Mouse (Mus musculus): ENCODE results near the gene Mapkapk5. TPM values are rescaled to one million over a fixed set of nuclear protein-coding genes. Genes with fewer than 3 reads are reported as not detected.
A peak's percentile ranks its signal among the peaks of the same experiment; 100 is the strongest.

The Mapkapk5 gene
- polyA plus RNA-seq, 1 experiment from 2014 or later = 66.5 TPM

DNA sequence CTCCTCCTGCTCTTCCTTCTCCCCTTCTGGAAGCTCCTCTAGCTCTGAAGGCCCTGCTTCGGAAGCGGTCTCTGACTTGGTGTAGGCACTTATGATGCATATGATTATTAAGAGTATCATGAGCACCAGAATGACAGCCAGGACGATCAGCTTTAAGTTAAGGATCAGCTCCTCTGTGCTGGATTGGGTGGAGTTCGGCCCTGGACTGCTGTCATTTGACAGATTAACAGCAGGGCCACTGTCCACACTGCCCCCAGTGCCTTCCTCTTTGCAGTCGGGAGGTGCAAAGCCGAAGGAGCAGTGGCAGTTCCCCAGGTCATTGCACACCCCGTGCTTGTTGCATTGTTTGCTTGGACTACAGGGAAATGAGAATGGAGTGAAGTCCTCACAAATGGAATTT lies 45.0 kb downstream of the Mapkapk5 start:
- Histone ChIP-seq H3K27me3 (ENCODE audit: control insufficient read depth, insufficient read depth, low read length) (no peaks in the 10 kb centered on the region), H3K36me3 (ENCODE audit: control insufficient read depth, insufficient read depth, low read length) (no peaks in the 10 kb centered on the region), H3K9me3 (ENCODE audit: control insufficient read depth, low read length) (no peaks in the 10 kb centered on the region), H3K4me2 (replicated peaks; ENCODE audit: low read depth, low read length) (no peak overlapping the region), H3K4me1 (replicated peaks; ENCODE audit: control insufficient read depth, insufficient read depth, low read length) (no peaks in the 10 kb centered on the region), H3K4me3 (ENCODE audit: low read depth, low read length) (no peak overlapping the region), H3K27ac (ENCODE audit: low read depth, low read length) (no peak overlapping the region), H3K9ac (ENCODE audit: low read depth, low read length) (no peak overlapping the region)
- DNase-seq (ENCODE audit: low spot score) = no peak
- no peak for ATAC-seq (ENCODE audit: low FRiP score)
- 80% methylated on average over 7 of the region's 7 CpGs for WGBS

DNA sequence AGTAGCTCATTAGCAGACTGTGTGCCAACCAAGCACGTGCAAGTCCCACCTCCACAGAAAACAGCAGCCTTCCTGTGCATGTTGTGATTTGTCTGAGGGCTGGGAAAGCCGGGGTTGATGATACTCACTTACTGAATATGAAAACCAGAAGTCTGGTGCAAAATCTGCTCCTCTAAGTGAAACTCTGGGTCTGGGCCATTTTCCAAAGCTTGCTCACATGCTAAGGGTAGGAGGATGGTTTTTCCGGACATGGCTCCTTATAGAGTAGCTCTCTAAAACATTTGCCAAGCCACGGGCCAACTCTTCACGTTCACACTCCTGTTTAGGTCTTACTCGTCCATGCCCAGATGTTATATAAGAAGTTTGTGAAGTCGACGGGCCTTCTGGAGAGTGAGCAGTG lies 52.4 kb downstream of the Mapkapk5 start:
- Histone ChIP-seq H3K4me2 (replicated peaks; ENCODE audit: low read depth, low read length) (no peak overlapping the region), H3K9ac (ENCODE audit: low read depth, low read length) (no peak overlapping the region), H3K27ac (ENCODE audit: low read depth, low read length) (no peak overlapping the region), H3K4me1 (replicated peaks; ENCODE audit: control insufficient read depth, insufficient read depth, low read length) (no peaks in the 10 kb centered on the region), H3K27me3 (ENCODE audit: control insufficient read depth, insufficient read depth, low read length) (no peaks in the 10 kb centered on the region), H3K36me3 (ENCODE audit: control insufficient read depth, insufficient read depth, low read length) (no peaks in the 10 kb centered on the region), H3K4me3 (ENCODE audit: low read depth, low read length) (no peak overlapping the region), H3K9me3 (ENCODE audit: control insufficient read depth, low read length) (no peaks in the 10 kb centered on the region)
- ATAC-seq (ENCODE audit: low FRiP score) = no peak
- WGBS = 80% methylated on average over 8 of the region's 8 CpGs
- DNase-seq (ENCODE audit: low spot score) = no peak

DNA sequence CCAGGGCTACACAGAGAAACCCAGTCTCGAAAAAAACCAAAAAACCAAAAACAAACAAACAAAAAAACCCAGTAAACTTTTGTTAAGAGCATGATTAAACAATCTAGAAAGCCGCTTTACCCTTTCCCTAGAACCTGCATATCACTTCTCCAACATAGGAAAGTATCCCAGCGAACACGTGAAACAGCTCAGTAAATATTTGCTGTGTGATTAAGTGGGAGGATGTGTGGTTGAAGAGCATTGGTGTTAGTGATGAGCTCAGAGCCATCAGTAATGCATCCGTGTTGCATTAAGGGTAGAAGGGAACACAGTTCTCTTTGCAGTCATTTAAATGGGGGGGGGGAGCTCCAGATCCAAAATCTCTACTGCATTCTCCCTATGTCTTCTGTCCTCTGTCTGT lies 60.9 kb downstream of the Mapkapk5 start:
- DNase-seq (ENCODE audit: low spot score) (no peak), ATAC-seq (ENCODE audit: low FRiP score) (no peak)
- Histone ChIP-seq H3K4me2 (replicated peaks; ENCODE audit: low read depth, low read length) (no peak overlapping the region), H3K36me3 (ENCODE audit: control insufficient read depth, insufficient read depth, low read length) (no peaks in the 10 kb centered on the region), H3K4me3 (ENCODE audit: low read depth, low read length) (no peak overlapping the region), H3K9ac (ENCODE audit: low read depth, low read length) (no peak overlapping the region), H3K4me1 (replicated peaks; ENCODE audit: control insufficient read depth, insufficient read depth, low read length) (no peaks in the 10 kb centered on the region), H3K27ac (ENCODE audit: low read depth, low read length) (no peak overlapping the region), H3K27me3 (ENCODE audit: control insufficient read depth, insufficient read depth, low read length) (no peaks in the 10 kb centered on the region), H3K9me3 (ENCODE audit: control insufficient read depth, low read length) (no peaks in the 10 kb centered on the region)
- WGBS = 81% methylated on average over 5 of the region's 5 CpGs

DNA sequence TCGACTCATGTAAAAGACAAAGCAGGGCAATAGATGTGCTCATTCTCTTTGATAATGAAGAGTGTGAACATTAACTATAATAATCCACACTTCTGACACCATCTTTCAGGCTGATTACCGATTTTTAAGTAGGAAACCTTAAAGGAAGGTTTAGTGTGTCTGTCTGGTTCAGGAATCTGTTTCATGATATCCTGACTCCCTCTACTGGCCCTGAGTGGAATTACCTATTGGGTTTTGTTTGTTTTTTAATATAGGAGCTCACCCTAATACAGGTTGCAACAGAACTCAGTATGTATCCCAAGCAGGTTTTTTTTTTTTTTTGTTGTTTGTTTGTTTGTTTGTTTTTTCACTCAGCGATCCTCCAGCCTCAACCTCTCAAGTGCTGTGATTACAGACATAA lies 68.0 kb downstream of the Mapkapk5 start:
- no peaks in the 10 kb centered on the region for H3K4me1 ChIP-seq (replicated peaks; ENCODE audit: control insufficient read depth, insufficient read depth, low read length)
- DNase-seq (ENCODE audit: low spot score) = peak; percentile 75
- no peak overlapping the region for H3K4me3 ChIP-seq (ENCODE audit: low read depth, low read length)
- no peaks in the 10 kb centered on the region for H3K36me3 ChIP-seq (ENCODE audit: control insufficient read depth, insufficient read depth, low read length)
- no peak overlapping the region for H3K9ac ChIP-seq (ENCODE audit: low read depth, low read length)
- WGBS = 44% methylated on average over 3 of the region's 3 CpGs
- H3K27ac ChIP-seq (ENCODE audit: low read depth, low read length) = no peak overlapping the region
- no peak for ATAC-seq (ENCODE audit: low FRiP score)
- no peaks in the 10 kb centered on the region for H3K27me3 ChIP-seq (ENCODE audit: control insufficient read depth, insufficient read depth, low read length)
- no peak overlapping the region for H3K4me2 ChIP-seq (replicated peaks; ENCODE audit: low read depth, low read length)
- H3K9me3 ChIP-seq (ENCODE audit: control insufficient read depth, low read length) = no peaks in the 10 kb centered on the region

DNA sequence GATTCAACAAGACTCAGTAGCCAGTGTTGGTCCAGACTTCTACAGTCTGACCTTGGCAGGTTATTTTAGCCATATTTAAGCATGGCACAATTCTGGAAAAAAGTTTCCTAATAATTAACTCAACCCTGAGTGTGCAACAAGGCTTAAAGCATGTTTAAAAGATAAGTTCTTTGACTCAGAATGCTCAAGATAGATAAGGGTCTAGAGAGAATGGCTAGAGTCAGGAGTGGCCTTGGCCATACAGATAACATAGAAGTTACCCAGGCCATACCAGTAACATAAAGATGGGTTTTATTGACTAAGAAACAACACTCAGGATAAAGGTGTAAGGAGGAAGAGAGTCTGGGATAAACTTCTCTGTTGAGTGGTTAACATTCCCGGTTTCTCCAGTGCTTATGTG lies 69.7 kb downstream of the Mapkapk5 start:
- DNase-seq (ENCODE audit: low spot score) (no peak), ATAC-seq (ENCODE audit: low FRiP score) (no peak)
- no peak overlapping the region for H3K9ac ChIP-seq (ENCODE audit: low read depth, low read length)
- H3K27ac ChIP-seq (ENCODE audit: low read depth, low read length) = no peak overlapping the region
- H3K4me2 ChIP-seq (replicated peaks; ENCODE audit: low read depth, low read length) = no peak overlapping the region
- no peaks in the 10 kb centered on the region for H3K9me3 ChIP-seq (ENCODE audit: control insufficient read depth, low read length)
- no peaks in the 10 kb centered on the region for H3K36me3 ChIP-seq (ENCODE audit: control insufficient read depth, insufficient read depth, low read length)
- no peaks in the 10 kb centered on the region for H3K4me1 ChIP-seq (replicated peaks; ENCODE audit: control insufficient read depth, insufficient read depth, low read length)
- H3K27me3 ChIP-seq (ENCODE audit: control insufficient read depth, insufficient read depth, low read length) = no peaks in the 10 kb centered on the region
- 88% methylated on average over 1 of the region's 1 CpGs for WGBS
- no peak overlapping the region for H3K4me3 ChIP-seq (ENCODE audit: low read depth, low read length)

Other genes starting within 250 kb of the Mapkapk5 start
- 76.7 and 84.7 TPM in 2 replicates for gene Trafd1, start 160.3 kb downstream of the Mapkapk5 start, polyA plus RNA-seq (2014; fragmentation: Nextera tagmentation; extraction: Ambion mirVana)
- gene Naa25, start 148.0 kb downstream of the Mapkapk5 start, polyA plus RNA-seq (2014; fragmentation: Nextera tagmentation; extraction: Ambion mirVana) = 48.9 and 53.3 TPM in 2 replicates
- gene Tmem116, start 94.0 kb downstream of the Mapkapk5 start, polyA plus RNA-seq (2014; fragmentation: Nextera tagmentation; extraction: Ambion mirVana) = 0.85 and 1.1 TPM in 2 replicates
- gene Erp29, start 93.4 kb downstream of the Mapkapk5 start, polyA plus RNA-seq (2014; fragmentation: Nextera tagmentation; extraction: Ambion mirVana) = 111 and 113 TPM in 2 replicates
- gene Adam1b, start 42.5 kb downstream of the Mapkapk5 start, polyA plus RNA-seq (2014; fragmentation: Nextera tagmentation; extraction: Ambion mirVana) = not detected in 2 replicates
- 2.1 and 3.8 TPM in 2 replicates for gene Adam1a, start 423 bp downstream of the Mapkapk5 start, polyA plus RNA-seq (2014; fragmentation: Nextera tagmentation; extraction: Ambion mirVana)
- gene Gm42878, start 423 bp downstream of the Mapkapk5 start, polyA plus RNA-seq (2014; fragmentation: Nextera tagmentation; extraction: Ambion mirVana) = not detected in 2 replicates
- 36.0 and 63.3 TPM in 2 replicates for gene Aldh2, start 47.9 kb upstream of the Mapkapk5 start, polyA plus RNA-seq (2014; fragmentation: Nextera tagmentation; extraction: Ambion mirVana)
- 1.8 and 2.8 TPM in 2 replicates for gene Acad12, start 73.0 kb upstream of the Mapkapk5 start, polyA plus RNA-seq (2014; fragmentation: Nextera tagmentation; extraction: Ambion mirVana)
- 2.1 and 2.5 TPM in 2 replicates for gene Acad10, start 114.6 kb upstream of the Mapkapk5 start, polyA plus RNA-seq (2014; fragmentation: Nextera tagmentation; extraction: Ambion mirVana)
- gene Brap, start 114.7 kb upstream of the Mapkapk5 start, polyA plus RNA-seq (2014; fragmentation: Nextera tagmentation; extraction: Ambion mirVana) = 36.8 and 38.8 TPM in 2 replicates
- 63.5 and 75.2 TPM in 2 replicates for gene Atxn2, start 165.4 kb upstream of the Mapkapk5 start, polyA plus RNA-seq (2014; fragmentation: Nextera tagmentation; extraction: Ambion mirVana)